Mouse (Mus musculus) left cerebral cortex, adult 8-10 months (tissue): ENCODE measurements at regions not wholly inside any gene's neighbourhood (a gene's known extent, or its start where the extent isn't known, plus 50 kb on each side); places are given as distances from the start of the nearest gene placed in this dataset.
"Not testable (repeated sequence)": the region's sequence is repeated elsewhere in the genome, so short reads cannot be mapped to it uniquely, and the experiment has no call there.

ENCODE experiments used
- DNase-seq, 2 experiments: peaks; one replicate each; pipeline ENCODE4 v3.0.0; 2022; ENCODE audit warnings: low spot score in 2 of 2

- DNase-seq = no peak
These were observed 203.7 kb upstream of the Gm10131 start for GRCm38 (mm10) chr8:34315233-34315632.

DNA sequence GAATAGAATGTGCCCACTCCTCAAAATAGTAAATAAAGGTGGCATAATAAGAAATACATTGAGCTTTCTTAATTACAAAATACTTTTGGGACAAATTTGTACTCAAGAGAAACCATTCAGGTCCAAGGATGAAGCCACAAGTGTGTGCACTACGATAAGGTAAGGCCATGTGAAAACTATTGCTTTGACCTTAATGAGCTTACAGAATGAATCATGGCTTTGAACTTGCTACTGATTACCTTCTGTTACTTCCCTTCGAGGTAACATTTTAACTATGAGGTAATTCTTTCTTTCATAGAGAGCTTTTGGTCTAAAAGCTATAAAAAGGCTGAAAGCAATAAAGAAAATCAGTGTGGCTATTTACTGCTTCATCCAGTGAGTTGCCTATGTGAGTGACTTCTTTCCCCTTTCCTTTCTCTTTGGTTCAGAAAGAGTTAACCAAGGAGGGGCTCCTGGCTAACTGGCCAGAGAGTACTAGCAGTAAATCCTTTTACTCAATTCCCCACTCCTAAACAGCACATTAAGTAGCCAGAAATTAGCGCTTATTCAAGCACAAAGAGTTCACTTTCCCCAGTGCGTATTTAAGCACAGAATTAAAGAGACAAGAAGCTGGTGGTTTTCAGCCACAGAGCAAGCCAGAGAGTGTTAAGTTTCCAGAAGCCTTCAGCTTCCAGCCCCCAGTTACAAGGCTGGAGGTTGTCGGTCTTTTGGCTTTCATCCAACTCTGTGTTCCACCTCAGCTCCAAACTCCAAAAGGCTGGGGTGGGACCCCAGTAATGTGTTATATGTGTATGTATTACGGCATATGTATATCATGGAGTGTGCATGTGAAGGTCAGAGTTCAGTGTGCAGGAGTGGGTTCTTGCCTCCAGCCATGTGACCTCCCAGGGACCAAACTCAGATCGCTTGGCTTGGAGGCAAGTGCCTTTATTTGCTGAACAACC, 194.3 kb upstream of the Gm10131 start:
- no peak for DNase-seq

DNA sequence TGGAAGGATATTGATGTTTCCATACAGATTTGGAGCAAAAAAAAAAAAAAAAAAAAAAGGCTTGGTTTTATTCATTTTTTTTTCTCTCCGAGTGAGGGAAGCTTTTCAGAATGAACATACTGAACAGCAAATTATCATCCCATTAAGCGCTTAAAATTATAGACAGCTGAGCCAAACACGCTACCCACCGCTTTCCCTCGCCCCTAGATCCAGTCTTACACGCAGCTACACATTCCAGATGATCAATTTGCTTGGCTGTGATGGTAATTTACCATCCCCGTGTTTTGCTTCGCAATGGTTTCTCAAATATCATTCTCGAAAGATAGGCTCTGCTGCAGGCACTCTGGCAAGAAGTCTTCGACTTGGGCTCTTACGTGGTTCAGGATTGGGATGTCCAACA, 192.3 kb upstream of the Gm10131 start:
- no peak for DNase-seq

DNA sequence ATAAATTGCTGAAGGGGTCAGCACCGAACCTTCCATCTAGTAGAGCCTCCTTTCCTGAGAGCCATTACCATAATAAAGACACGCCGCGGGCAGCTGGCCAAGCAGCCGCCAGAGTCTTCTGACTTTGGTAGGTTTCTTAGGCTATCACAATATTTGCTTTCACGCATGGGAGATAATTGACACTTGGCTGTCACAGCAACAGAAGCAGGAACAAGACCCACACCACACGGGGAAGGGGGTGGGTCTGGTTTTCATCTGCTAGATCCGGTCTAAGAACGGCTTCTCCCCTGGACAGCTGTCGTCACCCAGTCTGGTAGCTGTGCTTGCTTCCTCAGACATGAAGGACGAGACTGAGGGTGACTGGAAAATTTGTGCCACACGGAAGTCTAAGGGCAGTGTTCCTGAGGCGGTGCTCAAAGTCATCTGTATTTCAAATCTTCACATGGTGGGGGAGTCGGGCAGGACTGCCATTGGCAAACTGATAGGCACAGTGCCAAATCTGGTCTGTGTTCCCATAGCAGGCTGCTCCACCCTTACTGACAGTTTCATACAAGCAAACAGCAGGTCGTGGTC, 188.9 kb upstream of the Gm10131 start:
- no peak for DNase-seq

- DNase-seq = no peak
These were observed 183.2 kb upstream of the Gm10131 start for GRCm38 (mm10) chr8:34294721-34295120.

DNA sequence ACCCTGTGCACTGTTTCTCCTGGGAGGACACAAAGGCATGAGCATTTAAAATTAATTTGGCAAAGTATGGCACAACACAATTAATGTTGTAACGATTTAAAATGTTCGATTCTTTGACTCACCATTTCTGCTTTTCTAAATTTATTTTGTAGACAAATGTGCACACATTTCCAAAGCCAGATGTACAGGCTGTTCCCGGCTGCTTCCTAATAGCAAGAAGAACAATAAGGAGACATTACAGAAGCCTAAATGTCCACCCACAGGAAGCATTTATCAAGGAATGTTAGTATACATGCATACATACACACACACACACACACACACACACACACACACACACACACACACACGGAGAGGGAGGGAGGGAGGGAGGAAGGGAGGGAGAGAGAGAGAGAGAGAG, 179.1 kb upstream of the Gm10131 start:
- DNase-seq = no peak

DNA sequence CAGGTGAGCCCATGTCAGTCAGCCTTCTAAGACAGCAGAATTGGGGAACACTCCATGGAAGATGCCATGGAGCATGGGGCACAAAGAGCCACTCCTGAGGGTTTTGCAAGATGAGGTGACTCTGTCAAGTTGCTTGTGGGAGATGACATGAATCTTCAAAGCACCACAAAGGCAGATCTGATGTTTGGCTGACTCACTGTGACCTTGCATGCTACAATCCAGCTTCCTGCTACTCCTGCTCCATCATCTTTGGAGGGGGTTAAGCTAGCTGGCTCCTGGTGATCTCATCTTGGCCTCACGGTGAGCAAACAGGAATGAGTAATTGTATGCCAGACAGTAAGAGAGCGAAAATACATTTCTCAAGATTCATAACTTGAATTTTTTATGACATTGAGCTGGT, 176.3 kb upstream of the Gm10131 start:
- no peak for DNase-seq

DNA sequence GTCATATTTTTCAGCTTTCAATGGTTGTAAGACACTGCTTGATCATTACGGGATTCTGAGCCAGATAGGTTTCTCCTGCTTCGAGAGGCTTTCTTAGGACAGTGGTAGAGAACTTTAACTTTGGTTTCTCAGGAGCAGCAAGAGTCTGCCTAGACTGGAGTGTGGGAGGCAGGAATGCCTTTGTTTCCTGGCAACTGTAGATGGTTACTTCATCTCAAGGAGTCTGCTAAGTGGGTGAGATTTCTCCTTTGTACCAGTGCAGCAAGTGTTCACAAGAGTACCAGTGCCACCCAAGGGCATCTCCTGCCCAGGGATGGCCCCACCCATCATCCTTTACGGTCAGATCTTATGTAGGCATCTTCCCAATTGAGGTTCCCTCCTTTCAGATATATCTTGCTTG, 173.0 kb upstream of the Gm10131 start:
- peak in 1 of 2 experiments; percentile 32 for DNase-seq

DNA sequence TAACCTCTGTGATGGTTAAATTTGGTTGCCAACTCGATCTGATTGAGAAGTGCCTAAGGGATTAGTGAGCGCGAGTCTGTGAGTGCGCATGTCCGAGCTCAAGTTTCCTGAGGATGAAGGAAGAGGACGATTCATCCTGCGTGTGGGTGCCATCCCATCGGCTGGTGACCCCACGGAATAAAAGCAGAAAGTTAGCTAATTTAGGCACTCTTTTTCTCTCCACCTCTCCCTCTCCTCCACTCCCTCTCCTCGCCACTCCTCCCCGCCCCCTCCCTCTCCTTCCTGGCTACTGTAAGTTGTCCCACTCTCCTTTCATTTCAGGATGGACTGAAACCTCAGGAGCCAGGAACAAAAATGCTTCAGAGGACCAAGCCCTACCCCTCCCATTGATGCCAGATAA, 168.9 kb upstream of the Gm10131 start:
- no peak for DNase-seq

DNA sequence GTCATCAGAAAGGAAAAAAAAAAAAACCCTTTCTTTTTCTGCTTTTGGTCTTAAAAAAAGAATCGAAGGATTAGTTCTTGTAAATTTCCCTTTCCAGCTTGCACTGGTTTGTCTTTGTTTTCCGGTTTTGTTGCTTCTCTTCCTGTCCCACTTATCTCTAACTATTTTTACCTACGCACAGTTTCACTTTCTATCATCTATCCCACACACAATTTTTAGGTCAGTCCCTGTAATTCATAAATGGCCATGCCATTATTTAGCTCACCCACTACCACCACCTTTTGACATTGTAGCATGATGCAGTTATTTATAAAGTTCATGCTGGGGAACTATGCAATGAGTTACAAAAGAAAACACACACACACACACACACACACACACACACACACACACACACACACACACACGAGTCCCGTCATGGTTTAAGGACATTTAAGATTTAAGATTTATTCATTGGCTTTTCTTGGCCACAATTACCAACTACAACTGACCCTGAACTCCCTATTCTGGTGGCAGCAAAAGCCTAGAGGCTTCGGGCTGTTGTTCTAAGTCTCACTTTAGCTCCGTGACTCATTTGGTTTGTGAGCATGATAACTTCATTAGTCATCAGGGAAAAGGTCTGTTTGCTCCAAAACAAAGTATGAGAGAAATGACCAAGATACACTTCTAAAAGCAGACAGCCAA, 164.6 kb upstream of the Gm10131 start:
- DNase-seq = no peak

- DNase-seq = not testable (repeated sequence)
These were observed 163.3 kb upstream of the Gm10131 start for GRCm38 (mm10) chr8:34274796-34275195.

DNA sequence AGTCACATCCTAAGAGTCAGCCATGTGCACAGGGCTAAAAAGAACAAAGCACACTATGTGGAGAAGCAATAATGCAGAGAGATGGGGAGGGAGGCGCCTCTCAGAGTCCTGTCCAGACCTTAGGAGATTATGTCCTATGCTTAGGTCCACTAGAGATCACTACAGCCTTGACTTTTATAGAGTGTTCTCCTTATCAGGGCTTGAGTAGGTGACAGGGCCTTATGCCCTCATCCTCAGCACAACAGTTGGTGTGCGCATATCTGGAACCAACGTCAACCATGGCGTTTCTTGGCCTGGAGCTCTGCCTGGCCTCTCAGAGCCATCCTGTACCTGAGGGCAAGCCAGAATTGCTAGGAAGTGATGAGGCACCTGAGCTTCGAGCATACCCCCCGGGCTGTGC, 162.6 kb upstream of the Gm10131 start:
- DNase-seq = no peak

DNA sequence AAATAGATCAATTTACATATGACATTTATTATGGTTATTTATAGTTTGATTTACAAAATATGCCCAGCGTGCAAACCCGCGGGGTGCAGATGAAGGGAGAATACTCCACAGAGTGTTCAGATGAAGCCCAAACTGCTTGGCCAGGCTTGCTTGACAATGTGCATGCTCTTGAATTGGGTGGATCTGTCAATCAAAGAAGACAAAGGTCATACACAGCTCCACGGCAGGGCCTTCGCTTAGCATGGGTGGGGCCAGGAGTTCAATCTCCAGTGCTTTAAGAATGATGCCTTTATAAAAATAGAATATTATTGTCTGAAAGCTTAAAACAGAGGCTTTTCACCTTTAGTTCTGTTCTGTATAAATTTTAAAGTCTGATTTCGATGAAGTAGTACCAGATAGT, 158.3 kb upstream of the Gm10131 start:
- no peak for DNase-seq

DNA sequence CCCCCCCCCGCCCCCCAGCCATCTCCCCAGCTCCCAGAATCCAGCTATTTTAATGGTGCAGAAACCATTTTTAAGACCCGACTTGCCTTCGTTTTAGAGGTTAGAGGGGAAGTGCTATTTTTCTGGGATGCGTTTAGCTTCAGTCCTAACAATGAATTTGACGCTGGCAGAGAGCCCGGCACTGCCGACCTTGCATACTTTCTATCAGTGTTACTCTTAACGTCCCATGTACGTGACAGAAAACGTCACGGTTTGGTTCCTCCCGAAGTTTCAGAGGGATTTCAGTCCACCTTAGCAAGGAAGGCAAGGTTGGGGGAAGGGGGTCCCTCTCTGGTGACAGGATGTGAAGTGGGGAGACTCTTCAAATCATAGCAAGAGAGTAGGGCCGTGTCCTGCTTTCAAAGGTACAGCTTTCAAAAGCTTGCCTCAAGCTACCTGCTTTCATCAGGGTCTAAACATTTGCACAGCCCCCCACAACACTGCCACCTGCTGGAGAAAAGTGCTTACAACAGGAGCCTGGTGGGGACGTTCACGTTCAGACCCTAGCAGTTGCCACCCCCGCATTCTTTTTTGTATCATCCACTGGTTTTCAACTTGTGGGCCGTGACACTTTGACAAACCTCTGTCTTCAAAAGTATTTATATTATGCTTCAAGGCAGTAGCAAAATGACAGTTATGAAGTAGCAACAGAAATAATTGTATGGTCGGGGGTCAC, 157.4 kb upstream of the Gm10131 start:
- no peak for DNase-seq

- no peak for DNase-seq
These were observed 143.4 kb upstream of the Gm10131 start for GRCm38 (mm10) chr8:34254978-34255377.

GRCm38 (mm10) chr8:34251934-34252333, 140.4 kb upstream of the Gm10131 start:
- peak in 1 of 2 experiments; percentile 39 for DNase-seq

GRCm38 (mm10) chr8:34239346-34239900, 127.9 kb upstream of the Gm10131 start:
- DNase-seq = no peak

DNA sequence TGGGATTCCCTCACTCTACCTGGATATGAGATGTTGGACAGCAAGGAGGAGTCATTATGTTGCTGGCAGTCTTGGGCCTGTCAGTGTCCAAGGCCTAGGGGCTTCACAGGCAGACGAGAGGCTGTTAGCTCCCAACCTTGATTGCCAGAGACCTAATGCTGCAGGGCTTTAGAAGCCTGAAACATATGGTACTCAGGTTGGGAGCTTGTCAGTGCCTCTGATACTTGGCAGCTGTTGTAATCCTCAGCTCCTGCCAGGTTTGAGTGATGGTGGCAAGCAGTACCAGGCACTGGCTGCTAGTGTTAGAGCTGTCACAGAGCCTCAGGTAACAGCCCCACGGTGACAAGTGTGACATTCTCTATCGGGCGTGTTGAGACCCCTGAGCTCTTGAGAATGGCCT, 122.2 kb upstream of the Gm10131 start:
- DNase-seq = no peak

DNA sequence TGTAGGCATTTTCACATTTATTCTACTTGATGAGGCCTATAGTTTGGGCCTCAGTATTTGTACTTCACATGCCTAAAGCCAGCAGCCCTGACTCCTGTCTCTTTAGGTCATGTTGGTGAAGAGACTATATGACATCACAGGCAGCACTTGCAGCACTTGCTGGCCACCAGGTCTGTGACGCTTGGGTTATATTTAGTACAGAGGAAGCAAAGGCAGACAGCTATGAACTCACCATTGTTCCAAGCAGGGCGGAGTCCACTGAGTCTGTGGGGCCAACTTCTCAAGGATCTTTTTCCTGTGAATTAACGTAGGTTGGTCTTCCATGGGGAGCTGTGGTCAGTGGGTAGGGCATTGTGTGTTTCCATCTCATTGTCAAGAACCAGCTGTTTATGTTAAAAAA, 117.9 kb upstream of the Gm10131 start:
- DNase-seq = no peak

DNA sequence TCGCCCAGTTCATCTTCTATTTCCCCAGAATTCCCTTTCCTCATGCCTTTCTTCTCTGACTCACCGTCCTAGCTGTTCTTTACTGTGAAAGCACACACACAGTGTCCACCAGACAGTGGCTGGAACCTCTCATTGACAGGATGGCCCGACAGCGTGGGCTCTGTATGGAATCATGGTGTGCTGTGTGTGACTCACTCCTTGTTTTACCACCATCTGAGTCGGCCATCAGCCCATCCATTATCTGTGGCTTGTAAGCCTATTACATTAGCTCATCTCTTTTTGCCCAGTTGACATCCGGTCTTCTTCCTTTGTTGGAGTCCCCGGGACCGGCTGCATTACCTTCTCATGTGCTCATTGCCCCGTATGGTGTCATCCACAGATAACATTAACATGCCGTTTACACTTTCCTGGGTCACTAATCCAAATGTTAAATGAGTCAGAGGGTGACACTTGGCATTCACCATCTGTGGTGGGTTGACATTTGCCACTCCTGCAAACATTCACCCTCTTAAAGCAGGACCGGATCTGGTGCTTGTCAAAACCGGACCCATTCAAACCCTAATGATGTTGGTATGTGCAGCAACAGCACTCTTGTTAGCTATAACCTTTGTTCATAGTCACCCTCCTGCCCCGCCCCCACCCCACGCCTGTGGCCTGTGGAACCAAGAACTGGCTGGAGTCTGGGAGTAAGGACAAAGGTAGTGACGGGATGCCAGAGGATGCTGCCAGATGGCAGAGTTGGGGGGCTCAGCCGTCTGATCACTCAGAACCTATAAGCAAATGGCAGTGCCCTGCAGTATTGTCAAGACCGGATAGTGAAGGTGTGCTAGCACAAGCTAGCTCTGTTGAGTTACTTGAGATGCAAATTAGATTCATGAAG, 113.7 kb upstream of the Gm10131 start:
- no peak for DNase-seq
